Mouse (Mus musculus): ENCODE measurements around the gene Plekhg5. TPM values are rescaled to one million over a fixed set of nuclear protein-coding genes. Genes with fewer than 3 reads are reported as not detected.

Plekhg5 gene
- 14.2 and 17.7 TPM in 2 replicates for polyA plus RNA-seq (2012; rRNA removed)

DNA sequence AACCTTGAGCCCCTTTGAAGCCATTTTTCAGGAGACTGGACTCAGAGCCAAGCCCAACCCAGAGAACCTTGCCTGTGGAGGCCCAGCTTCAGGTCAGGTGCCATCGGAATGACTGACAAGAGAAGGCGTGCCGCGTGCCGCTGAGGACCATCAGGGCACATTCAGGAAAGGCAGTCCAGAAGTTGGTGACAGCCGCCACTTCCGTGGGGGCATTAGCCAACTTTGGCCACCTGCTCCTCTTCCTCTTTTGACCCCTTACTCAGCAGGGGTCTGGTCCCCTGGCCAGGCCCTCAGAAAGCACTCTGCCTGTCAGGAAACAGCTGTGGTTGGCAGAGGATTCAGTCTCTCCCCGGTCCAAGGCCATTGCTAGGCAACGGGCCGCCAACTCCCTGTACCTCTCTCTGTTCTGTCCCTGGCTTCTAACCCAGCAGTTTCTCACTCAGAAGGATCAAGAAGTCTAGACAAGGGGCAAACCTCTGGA, at the start of gene Plekhg5:
Gene Plekhg5, plus strand, starts transcription at position 378 of the 481 bp plus-strand sequence.

DNA sequence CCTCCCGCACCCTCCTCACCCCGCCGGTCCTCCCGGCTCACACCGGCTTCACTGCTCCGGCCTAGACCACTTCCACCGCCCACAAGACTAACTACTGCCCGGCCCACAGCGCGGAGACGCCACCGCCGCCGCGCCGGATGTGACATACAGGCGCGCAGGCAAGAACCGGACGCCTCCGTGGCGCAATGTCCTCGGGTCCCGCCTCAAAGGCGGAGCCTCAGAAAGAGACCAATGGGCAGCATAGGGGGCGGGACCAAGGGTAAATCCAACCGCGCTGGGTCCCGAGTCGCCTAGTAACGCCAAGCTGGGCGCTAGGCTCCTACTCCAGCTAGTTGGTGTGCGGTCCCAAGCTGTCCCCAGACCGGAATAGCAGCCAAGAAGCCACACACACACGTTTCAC, 44.8 kb upstream of the Plekhg5 start, which contains the start of gene Zbtb48:
Gene Zbtb48, minus strand, starts transcription at position 148 of the 400 bp plus-strand sequence.

DNA sequence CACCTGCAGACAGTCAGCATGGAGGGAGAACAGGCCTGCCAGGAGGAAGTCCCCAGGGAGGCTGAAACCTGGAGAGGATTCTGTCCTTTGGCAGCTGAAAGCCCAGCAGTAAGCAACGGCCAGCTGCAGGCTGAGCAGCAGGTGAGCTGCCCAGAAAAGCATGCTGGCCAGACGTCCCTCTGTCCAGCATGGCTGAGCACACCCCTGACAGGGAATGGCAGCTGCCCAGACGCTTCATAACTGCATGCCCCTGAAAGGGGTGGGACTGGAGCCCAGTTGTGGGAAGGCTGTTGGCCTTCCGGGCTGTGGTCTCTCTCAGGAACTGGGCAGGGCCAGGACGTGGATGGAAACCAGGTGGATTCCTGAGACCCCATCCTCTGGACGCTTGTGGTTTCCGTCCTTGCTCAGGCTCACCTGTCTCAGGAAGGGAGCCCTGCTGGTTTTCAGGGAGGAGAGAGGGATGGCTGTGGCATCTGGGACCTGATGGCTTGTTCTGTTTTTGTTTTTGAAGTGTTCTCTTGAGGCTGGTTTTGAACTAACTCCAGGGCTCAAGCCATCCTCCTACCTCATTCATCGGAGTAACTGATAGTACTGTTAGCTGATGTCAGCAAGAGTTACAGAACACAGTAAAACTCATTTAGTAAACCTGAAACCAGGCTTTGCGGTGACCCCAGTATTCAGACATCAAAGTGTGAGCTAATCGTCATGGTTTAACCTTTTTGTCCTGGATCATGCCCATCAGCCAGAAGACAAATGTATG, 33.9 kb upstream of the Plekhg5 start, which contains the start of gene Tas1r1:
Gene Tas1r1, minus strand, starts transcription at position 344 of the 760 bp plus-strand sequence.

DNA sequence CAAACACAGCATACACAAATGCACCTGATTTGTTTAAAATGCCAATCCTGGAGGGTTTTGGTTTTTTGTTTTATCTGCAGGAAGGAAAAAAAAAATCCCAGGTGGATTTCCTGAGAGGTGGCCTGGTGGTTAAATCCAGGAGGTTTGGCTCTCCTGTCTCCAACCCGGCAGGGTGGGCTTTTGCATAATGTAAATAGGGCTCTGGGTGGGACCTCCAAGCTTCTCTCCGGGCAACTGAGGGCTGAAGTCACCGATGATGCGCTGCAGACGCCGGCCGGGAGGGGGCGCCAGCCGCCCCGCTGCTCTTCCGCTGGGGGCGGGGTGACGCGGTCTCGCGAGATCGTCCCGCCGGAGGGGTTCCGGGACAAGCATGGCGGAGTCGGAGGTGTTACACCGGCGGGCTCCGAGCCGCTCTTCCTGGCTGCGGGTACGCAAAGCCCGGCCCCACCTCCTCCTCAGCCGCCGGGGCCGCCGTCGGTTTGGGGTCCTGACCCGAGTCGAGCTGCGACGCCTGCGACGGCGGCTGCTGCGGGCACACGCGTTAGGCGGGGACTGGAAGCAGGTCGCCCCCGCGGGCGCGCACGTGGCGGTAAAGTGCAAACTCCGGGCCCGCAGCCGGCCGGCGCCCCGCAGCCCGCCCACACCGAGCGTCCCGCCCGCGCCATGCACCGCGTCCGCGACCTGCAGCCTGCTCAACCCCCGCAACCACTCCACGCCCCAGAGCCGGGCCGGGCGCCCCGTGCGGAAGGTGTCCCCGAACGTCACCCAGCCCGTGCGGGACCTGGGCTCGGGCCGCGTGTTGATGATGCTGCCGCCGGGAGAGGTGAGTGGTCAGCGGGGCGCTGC, 33.1 kb upstream of the Plekhg5 start, which contains the start of gene Nol9:
Gene Nol9, plus strand, starts transcription at position 337 of the 846 bp plus-strand sequence.

DNA sequence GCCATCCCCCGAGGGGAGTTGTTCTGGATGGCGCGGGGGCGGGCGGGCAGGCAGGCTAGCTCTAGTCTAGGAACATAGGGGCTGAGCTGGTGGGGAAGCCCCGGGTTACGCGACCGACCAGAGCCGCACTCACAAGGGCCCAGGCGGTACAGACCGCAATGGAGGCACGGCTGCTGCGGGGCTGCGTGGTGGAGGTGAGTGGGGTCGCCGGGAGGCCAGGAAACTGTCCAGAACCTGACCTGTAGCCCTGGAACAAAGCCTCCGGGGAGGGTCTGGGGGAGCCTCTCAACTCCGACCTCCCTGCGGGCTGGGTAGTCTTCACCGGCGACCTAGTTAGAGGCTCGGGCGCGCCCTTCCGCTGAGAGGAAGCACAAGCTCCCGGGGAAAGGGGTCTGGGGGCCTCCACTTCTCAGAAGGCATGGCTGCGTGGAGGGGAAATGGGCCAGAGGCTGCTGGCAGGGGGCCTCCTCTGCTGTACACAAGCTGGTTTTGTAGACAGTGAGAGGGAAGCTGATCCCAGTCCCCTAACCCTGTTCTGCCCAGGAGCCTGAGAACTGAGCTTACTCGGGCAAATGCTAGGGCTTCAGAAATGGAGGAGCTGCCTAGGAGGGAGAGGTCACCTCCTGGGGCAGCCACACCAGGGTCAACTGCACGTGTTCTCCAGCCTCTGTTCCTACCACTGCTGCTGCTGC, 43.8 kb downstream of the Plekhg5 start, which contains the start of gene Tnfrsf25:
Gene Tnfrsf25, plus strand, starts transcription at position 14 of the 692 bp plus-strand sequence.

DNA sequence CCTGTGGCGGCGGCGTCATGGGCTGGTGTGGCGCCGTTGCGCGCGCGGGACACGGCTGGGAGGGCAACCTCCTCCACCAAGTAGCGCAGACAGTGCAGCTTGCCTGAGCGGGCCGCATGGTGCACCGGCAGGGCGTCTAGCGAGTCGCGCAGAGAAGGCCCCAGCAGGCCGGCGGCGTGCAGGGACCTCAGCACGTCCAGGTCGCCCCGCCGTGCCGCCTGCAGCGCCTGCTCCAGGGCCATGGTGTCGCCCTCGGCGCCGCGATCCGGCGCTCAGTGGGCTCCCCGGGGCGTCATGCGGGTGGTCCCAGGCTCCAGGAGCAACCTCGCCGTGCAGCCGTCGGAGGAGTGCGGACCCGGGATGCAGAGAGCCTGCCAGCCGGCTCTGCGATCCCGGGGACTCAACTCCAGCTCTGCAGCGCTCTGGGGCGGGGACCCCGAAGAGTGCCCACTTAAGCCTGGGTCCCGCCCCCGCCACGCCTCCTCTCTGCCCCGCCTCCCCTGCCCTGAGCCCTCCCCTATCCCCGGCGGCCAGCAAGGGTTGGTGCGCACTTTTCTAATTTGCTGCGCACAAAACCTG, 79.8 kb downstream of the Plekhg5 start, which contains the start of gene Espn:
Gene Espn, minus strand, starts transcription at position 406 of the 579 bp plus-strand sequence.

DNA sequence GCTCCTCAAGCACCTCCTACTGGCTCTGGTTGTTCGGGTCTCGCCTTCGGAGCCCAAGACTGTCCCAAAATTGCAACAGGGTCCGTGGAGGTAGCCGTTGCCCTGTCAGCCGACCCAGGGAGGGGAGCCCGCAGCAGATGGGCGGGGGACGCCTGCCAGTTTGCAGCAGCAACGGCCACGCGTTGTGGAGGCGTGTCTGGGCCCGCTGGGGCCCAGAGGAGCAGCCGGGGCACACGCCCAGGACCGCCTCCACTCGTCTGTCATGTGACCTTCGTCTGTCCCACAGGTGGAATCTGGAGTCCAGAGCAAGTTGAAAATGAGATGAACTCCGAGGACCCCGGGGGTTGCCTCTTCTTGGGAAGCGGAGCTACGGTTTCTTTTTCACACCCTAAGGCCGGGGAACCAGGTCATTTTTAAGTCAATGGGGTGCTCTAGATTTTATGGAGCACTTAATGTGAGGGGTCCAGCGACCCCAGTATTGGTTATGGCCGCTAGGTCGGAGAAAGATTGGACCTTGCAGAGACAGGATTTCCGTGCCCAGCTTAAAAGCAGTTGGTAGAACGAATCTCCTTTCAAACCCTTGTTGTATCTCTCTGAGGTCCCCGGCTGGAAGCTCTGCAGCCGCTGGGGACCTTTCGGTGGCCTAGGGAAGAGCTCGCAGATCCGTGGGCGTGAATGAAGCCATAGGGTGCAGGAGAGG, 86.4 kb downstream of the Plekhg5 start, which contains the start of gene Hes2:
Gene Hes2, plus strand, starts transcription at position 283 of the 700 bp plus-strand sequence.

Other genes with a start within 250 kb of the Plekhg5 start
- 68.7 and 69.7 TPM in 2 replicates for gene Camta1, start 210.6 kb upstream of the Plekhg5 start, polyA plus RNA-seq (2012; rRNA removed)
- gene Dnajc11, start 138.8 kb upstream of the Plekhg5 start, polyA plus RNA-seq (2012; rRNA removed): 75.0 and 80.4 TPM in 2 replicates
- gene Thap3, start 83.5 kb upstream of the Plekhg5 start, polyA plus RNA-seq (2012; rRNA removed): 43.1 and 43.7 TPM in 2 replicates
- 17.8 and 20.3 TPM in 2 replicates for gene Phf13, start 76.2 kb upstream of the Plekhg5 start, polyA plus RNA-seq (2012; rRNA removed)
- 3.0 and 6.0 TPM in 2 replicates for gene Klhl21, start 63.7 kb upstream of the Plekhg5 start, polyA plus RNA-seq (2012; rRNA removed)
- 34.9 and 39.6 TPM in 2 replicates for gene Zbtb48, start 44.8 kb upstream of the Plekhg5 start, polyA plus RNA-seq (2012; rRNA removed)
- 0.41 TPM in 2 replicates for gene Tas1r1, start 33.9 kb upstream of the Plekhg5 start, polyA plus RNA-seq (2012; rRNA removed)
- gene Nol9, start 33.2 kb upstream of the Plekhg5 start, polyA plus RNA-seq (2012; rRNA removed): 24.9 and 27.4 TPM in 2 replicates
- gene Tnfrsf25, start 43.4 kb downstream of the Plekhg5 start, polyA plus RNA-seq (2012; rRNA removed): 4.1 and 4.5 TPM in 2 replicates
- 0.28 and 1.1 TPM in 2 replicates for gene Espn, start 79.9 kb downstream of the Plekhg5 start, polyA plus RNA-seq (2012; rRNA removed)
- not detected in 2 replicates for gene Hes2, start 86.4 kb downstream of the Plekhg5 start, polyA plus RNA-seq (2012; rRNA removed)
- 184 and 213 TPM in 2 replicates for gene Acot7, start 105.6 kb downstream of the Plekhg5 start, polyA plus RNA-seq (2012; rRNA removed)
- gene Gpr153, start 201.7 kb downstream of the Plekhg5 start, polyA plus RNA-seq (2012; rRNA removed): 24.8 and 36.0 TPM in 2 replicates
- 0.55 and 0.64 TPM in 2 replicates for gene Hes3, start 219.2 kb downstream of the Plekhg5 start, polyA plus RNA-seq (2012; rRNA removed)
- gene Icmt, start 224.7 kb downstream of the Plekhg5 start, polyA plus RNA-seq (2012; rRNA removed): 21.1 and 22.5 TPM in 2 replicates
- 9.2 and 9.3 TPM in 2 replicates for gene Rnf207, start 246.5 kb downstream of the Plekhg5 start, polyA plus RNA-seq (2012; rRNA removed)

Measured in central nervous system, embryonic 14 days (tissue).